Mouse (Mus musculus) adrenal gland, postnatal 36 days (tissue): ENCODE data around the gene Trmt10c. TPM values are rescaled to one million over a fixed set of nuclear protein-coding genes. Genes with fewer than 3 reads are reported as not detected.
"Not testable (repeated sequence)": the region's sequence is repeated elsewhere in the genome, so short reads cannot be mapped to it uniquely, and the experiment has no call there.

Source experiments
- DNase-seq, 2 experiments: peaks; one replicate each; pipeline ENCODE4 v3.0.0; 2021; ENCODE audit warnings: mixed read lengths in 1 of 2
- microRNA-seq: library from miRNA; unstranded; fragments of <30 nt; microRNA quantifications from one replicate; pipeline ENCODE4 v1.2.0, GENCODE M21; 2021
- total RNA-seq, 2 experiments: library from RNA; stranded (reverse); gene quantifications; 2 replicates each; pipeline ENCODE4 v1.2.3; 2021

Trmt10c gene
- total RNA-seq, 2 experiments from 2014 or later: 21.8 to 24.0 TPM

GRCm38 (mm10) chr16:56055911-56056310 is 18.3 kb upstream of the Trmt10c start:
- no peak for DNase-seq

- DNase-seq: not testable (repeated sequence)
Measured at GRCm38 (mm10) chr16:56048038-56048437, 10.4 kb upstream of the Trmt10c start, which contains the start of gene Senp7. Senp7 (plus strand) TSS chr16:56048338.

- no peak for DNase-seq
Measured at GRCm38 (mm10) chr16:56038090-56038489, 471 bp upstream of the Trmt10c start.

- DNase-seq: no peak
Measured at GRCm38 (mm10) chr16:56036501-56036900, 1.1 kb downstream of the Trmt10c start.

DNA sequence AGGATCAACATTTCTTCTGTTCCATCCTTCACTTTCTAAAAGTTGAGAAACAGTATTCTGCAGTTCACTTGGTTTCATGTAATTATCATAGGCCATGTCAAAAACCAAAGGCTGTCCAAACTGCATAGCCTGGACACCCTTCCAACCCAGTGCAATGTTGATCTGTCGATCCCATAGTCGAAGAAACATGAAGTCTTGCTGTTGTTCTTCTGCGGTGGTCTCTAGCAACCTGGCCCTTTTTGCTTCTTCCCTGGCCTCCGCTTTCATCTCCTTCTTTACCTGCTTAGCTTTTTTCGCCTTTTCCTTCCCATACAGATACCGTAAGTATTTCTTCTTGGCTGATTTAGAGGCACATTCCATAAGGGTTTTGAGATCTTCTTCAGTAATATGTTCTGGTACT is 3.1 kb downstream of the Trmt10c start:
- no peak for DNase-seq

DNA sequence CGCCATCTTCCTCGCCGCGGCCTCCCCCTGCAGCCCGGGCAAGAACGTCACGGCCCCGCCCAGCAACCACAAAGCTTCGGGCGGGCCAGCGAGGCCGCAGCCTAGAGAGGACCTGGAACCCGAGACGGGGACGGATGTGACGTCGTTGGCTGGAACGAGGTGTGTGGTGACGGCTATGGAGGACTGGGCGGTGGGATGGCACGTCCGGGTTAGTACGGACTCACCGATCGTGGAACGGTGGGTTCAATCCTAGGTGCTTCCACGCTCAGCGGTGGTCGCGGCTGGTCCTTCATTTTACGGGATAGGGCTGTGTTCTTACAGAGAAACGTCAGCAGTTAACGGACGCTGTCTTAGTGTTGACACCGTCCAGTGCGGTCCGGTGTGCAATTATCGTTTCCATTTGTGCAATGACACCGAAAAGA is 7.9 kb downstream of the Trmt10c start, which contains the start of gene Pcnp:
Gene Pcnp (minus strand): TSS at position 79 of the 422 bp plus-strand sequence.
- peak; percentile 98 to 99 for DNase-seq

GRCm38 (mm10) chr16:56028722-56029551 is 8.7 kb downstream of the Trmt10c start:
- DNase-seq: peak; percentile 74 to 76

DNA sequence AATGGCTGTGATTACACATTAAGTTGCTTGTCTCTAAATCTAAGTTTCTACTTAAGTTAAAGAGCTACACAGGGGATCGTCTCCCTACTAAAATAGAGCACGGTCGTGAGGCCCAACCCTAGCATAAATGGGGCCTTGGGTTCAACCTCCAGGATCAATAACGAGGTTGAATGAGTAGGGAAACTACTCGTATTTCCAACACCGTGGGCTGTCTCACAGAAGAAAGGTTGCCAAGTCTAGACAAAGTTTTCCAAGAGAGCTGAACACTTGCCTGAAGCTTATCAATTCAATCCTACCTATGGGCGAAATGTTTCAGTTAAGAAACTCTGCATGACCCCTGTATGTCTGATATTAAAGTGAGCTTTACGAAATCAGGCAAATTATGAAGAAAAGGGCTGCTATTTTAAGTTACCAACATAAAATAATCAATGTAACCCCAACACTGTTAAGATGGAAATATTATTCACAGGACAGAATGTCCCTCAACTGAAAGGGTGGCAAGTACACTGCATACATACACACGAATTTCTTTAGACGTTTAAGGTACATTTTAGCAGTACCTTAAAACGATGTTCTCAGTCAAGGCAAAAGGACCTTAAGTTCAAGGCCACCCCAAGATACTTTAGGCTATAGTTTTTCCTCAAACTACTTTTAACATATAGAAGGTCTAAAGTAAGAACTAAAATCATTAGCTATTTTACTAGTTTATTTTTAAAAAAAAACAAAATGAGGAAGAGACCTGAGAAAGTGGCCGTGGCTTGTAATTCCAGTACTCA is 9.6 kb downstream of the Trmt10c start:
- DNase-seq: no peak

DNA sequence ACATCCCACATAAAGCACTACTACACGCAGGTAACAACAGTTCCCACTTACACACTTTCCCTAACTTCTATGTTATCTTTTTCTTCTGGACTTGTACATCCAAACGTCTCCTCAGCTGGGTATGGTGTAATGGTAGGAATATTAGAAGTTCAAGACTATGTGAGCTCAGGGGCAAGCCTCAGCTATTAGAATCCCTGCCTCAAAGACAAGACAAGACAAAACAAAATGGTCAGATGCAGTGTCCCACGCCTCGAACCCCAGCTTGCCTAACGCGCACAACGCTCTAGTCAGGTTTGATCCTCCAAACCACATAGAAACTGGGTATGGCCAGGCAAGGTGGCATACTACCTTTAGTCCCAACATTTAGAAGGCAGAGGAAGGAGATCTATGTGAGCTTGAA is 18.0 kb downstream of the Trmt10c start:
- DNase-seq: no peak

DNA sequence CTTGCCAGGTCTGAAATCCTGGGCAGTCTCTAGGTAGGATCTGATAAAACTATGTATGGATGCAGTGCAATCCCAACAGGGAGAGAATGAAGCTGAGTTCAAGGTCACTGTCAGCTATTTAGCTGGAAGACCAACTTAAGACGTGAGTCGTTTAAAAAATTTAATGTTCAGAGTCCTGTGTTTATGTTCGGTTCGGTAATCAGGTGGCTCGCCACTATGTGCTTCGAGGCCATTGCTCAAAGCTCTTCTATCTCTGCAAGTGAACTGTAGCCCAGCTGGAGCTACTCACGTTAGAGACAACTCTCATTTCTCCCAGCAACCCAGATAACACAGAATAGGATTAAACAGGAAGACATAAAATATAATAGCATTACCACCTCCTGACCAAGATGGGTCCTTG is 23.5 kb downstream of the Trmt10c start:
- DNase-seq: no peak

GRCm38 (mm10) chr16:56012789-56013743 is 24.6 kb downstream of the Trmt10c start:
- no peak for DNase-seq

GRCm38 (mm10) chr16:56008862-56009261 is 28.8 kb downstream of the Trmt10c start:
- DNase-seq: no peak

DNA sequence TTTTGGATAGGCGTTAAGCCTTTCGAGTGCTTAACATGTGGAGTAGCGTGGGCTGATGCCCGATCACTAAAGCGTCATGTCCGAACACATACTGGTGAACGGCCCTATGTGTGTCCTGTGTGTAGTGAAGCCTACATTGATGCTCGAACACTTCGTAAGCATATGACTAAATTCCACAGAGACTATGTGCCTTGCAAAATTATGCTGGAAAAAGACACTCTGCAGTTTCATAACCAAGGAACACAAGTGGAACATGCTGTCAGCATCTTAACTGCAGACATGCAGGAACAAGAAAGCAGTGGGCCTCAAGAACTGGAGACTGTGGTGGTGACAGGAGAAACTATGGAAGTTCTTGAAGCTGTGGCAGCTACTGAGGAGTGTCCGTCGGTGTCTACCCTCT is 30.8 kb downstream of the Trmt10c start:
- no peak for DNase-seq

- no peak for DNase-seq
Measured at GRCm38 (mm10) chr16:55994235-55994634, 43.4 kb downstream of the Trmt10c start.

- no peak for DNase-seq
Measured at GRCm38 (mm10) chr16:55990311-55990710, 47.3 kb downstream of the Trmt10c start.

- peak in 1 of 2 experiments; percentile 40 for DNase-seq
Measured at GRCm38 (mm10) chr16:55986001-55986400, 51.6 kb downstream of the Trmt10c start.

Small RNA genes lying within 50 kb of the gene (microRNA-seq; reads per million reads assigned to microRNA genes)
- not detected for gene Gm24047

Other genes with a start within 250 kb of the Trmt10c start
- gene Nfkbiz, start 198.9 kb downstream of the Trmt10c start, total RNA-seq: 1 to 10 TPM; 4.6 to 5.6 TPM
- gene Nxpe3, start 142.5 kb downstream of the Trmt10c start, total RNA-seq: 1 to 10 TPM in 1 of 2 experiments, under 1 TPM in 1; 0.83 to 1.5 TPM
- gene Cep97, start 103.0 kb downstream of the Trmt10c start, total RNA-seq: 1 to 10 TPM; 8.1 to 8.8 TPM
- 100 to 1,000 TPM; 748 to 767 TPM for gene Rpl24, start 71.5 kb downstream of the Trmt10c start, total RNA-seq
- gene Zbtb11, start 63.9 kb downstream of the Trmt10c start, total RNA-seq: 10 to 100 TPM; 22.4 to 23.4 TPM
- 100 to 1,000 TPM; 106 to 123 TPM for gene Pcnp, start 8.1 kb downstream of the Trmt10c start, total RNA-seq
- 10 to 100 TPM; 21.7 to 22.9 TPM for gene Senp7, start 10.5 kb upstream of the Trmt10c start, total RNA-seq
- gene Impg2, start 166.5 kb upstream of the Trmt10c start, total RNA-seq: 1 to 10 TPM in 1 of 2 experiments, under 1 TPM in 1; 0.49 to 1.3 TPM